Mouse (Mus musculus): Measurements from ENCODE around the gene Gm11634. TPM values are rescaled to one million over a fixed set of nuclear protein-coding genes. Genes with fewer than 3 reads are reported as not detected.
A peak's percentile ranks its signal among the peaks of the same experiment; 100 is the strongest.
"Not testable (repeated sequence)": the region's sequence is repeated elsewhere in the genome, so short reads cannot be mapped to it uniquely, and the experiment has no call there.

The Gm11634 gene
- polyA plus RNA-seq, 1 experiment from 2014 or later: not detected

GRCm38 (mm10) chr11:101585805-101586204 lies 13.3 kb downstream of the Gm11634 start:
- WGBS: 81% methylated on average over 4 of the region's 4 CpGs
- H3K4me3 ChIP-seq: no peak overlapping the region

GRCm38 (mm10) chr11:101585031-101585430 lies 14.0 kb downstream of the Gm11634 start:
- not testable (repeated sequence) for H3K9me3 ChIP-seq; H3K4me2 ChIP-seq; H3K9ac ChIP-seq; H3K4me1 ChIP-seq; H3K4me3 ChIP-seq; ATAC-seq (ENCODE audit: insufficient number of reproducible peaks, insufficient read depth, low FRiP score, low TSS enrichment, low read depth); H3K27me3 ChIP-seq; H3K27ac ChIP-seq
- 100% methylated on average over 1 of the region's 1 CpGs for whole genome bisulfite sequencing
- H3K36me3 ChIP-seq: peaks cover 18% of the 10 kb centered on the region

More at GRCm38 (mm10) chr11:101585805-101586204, 13.3 kb downstream of the Gm11634 start:
- H3K4me2 ChIP-seq: no peak overlapping the region
- no peak for ATAC-seq (ENCODE audit: insufficient number of reproducible peaks, insufficient read depth, low FRiP score, low TSS enrichment, low read depth)
- no peaks in the 10 kb centered on the region for H3K9me3 ChIP-seq
- peaks cover 8% of the 10 kb centered on the region for H3K4me1 ChIP-seq
- H3K27ac ChIP-seq: no peak overlapping the region
- no peak overlapping the region for H3K9ac ChIP-seq
- H3K27me3 ChIP-seq: no peaks in the 10 kb centered on the region
- H3K36me3 ChIP-seq: peaks cover 11% of the 10 kb centered on the region

- Histone ChIP-seq H3K9ac (no peak overlapping the region), H3K27ac (no peak overlapping the region), H3K4me2 (no peak overlapping the region), H3K4me1 (peaks cover 8% of the 10 kb centered on the region), H3K9me3 (no peaks in the 10 kb centered on the region), H3K36me3 (peaks cover 33% of the 10 kb centered on the region), H3K4me3 (no peak overlapping the region), H3K27me3 (no peaks in the 10 kb centered on the region)
- ATAC-seq (ENCODE audit: insufficient number of reproducible peaks, insufficient read depth, low FRiP score, low TSS enrichment, low read depth): no peak
- WGBS: 90% methylated on average over 2 of the region's 2 CpGs
These were observed 15.9 kb downstream of the Gm11634 start for GRCm38 (mm10) chr11:101583205-101583604.

GRCm38 (mm10) chr11:101582054-101583035 lies 16.7 kb downstream of the Gm11634 start, which contains the start of gene Tmem106a:
Tmem106a (plus strand) TSS chr11:101582242.
- 19% methylated on average over 30 of the region's 31 CpGs for WGBS
- peak within 1 kb of the TSS; percentile 70 for H3K9ac ChIP-seq
- H3K27me3 ChIP-seq: no peaks in the 10 kb centered on the region
- peak within 1 kb of the TSS; percentile 43 for H3K4me3 ChIP-seq
- H3K4me1 ChIP-seq: peaks cover 8% of the 10 kb centered on the region
- H3K27ac ChIP-seq: 0 out of 2 replicates have a peak within 1 kb of the TSS, but pooled peaks have one; percentile 7
- no peak for ATAC-seq (ENCODE audit: insufficient number of reproducible peaks, insufficient read depth, low FRiP score, low TSS enrichment, low read depth)
- peak within 1 kb of the TSS; percentile 60 for H3K4me2 ChIP-seq
- no peaks in the 10 kb centered on the region for H3K9me3 ChIP-seq
- H3K36me3 ChIP-seq: peaks cover 42% of the 10 kb centered on the region

GRCm38 (mm10) chr11:101581081-101581764 lies 17.8 kb downstream of the Gm11634 start:
- 70% methylated on average over 6 of the region's 6 CpGs for WGBS
- peaks cover 50% of the 10 kb centered on the region for H3K36me3 ChIP-seq

GRCm38 (mm10) chr11:101576116-101576515 lies 22.9 kb downstream of the Gm11634 start:
- Histone ChIP-seq H3K36me3 (peaks cover 96% of the 10 kb centered on the region), H3K27ac (no peak overlapping the region), H3K9ac (no peak overlapping the region), H3K27me3 (no peaks in the 10 kb centered on the region), H3K4me2 (no peak overlapping the region), H3K9me3 (no peaks in the 10 kb centered on the region), H3K4me3 (no peak overlapping the region), H3K4me1 (no peaks in the 10 kb centered on the region)
- no peak for ATAC-seq (ENCODE audit: insufficient number of reproducible peaks, insufficient read depth, low FRiP score, low TSS enrichment, low read depth)
- WGBS: 79% methylated on average over 6 of the region's 6 CpGs

More at GRCm38 (mm10) chr11:101581081-101581764, 17.8 kb downstream of the Gm11634 start:
- no peaks in the 10 kb centered on the region for H3K9me3 ChIP-seq
- no peak overlapping the region for H3K27ac ChIP-seq
- no peak overlapping the region for H3K4me2 ChIP-seq
- H3K4me3 ChIP-seq: no peak overlapping the region
- H3K9ac ChIP-seq: no peak overlapping the region
- H3K27me3 ChIP-seq: no peaks in the 10 kb centered on the region
- peaks cover 8% of the 10 kb centered on the region for H3K4me1 ChIP-seq
- ATAC-seq (ENCODE audit: insufficient number of reproducible peaks, insufficient read depth, low FRiP score, low TSS enrichment, low read depth): no peak

- WGBS: 92% methylated on average over 3 of the region's 3 CpGs
- H3K36me3 ChIP-seq: peaks cover 89% of the 10 kb centered on the region
- H3K27ac ChIP-seq: no peak overlapping the region
- no peak overlapping the region for H3K4me2 ChIP-seq
- no peaks in the 10 kb centered on the region for H3K9me3 ChIP-seq
- ATAC-seq (ENCODE audit: insufficient number of reproducible peaks, insufficient read depth, low FRiP score, low TSS enrichment, low read depth): no peak
- H3K9ac ChIP-seq: no peak overlapping the region
- H3K4me3 ChIP-seq: no peak overlapping the region
- no peaks in the 10 kb centered on the region for H3K4me1 ChIP-seq
- no peaks in the 10 kb centered on the region for H3K27me3 ChIP-seq
These were observed 30.6 kb downstream of the Gm11634 start for GRCm38 (mm10) chr11:101568421-101568820.

GRCm38 (mm10) chr11:101562391-101562790 lies 36.7 kb downstream of the Gm11634 start:
- Histone ChIP-seq H3K9me3 (no peaks in the 10 kb centered on the region), H3K4me1 (no peaks in the 10 kb centered on the region), H3K36me3 (peaks cover 78% of the 10 kb centered on the region), H3K4me2 (no peak overlapping the region), H3K27ac (no peak overlapping the region), H3K27me3 (no peaks in the 10 kb centered on the region), H3K4me3 (no peak overlapping the region), H3K9ac (no peak overlapping the region)
- WGBS: 38% methylated on average over 5 of the region's 5 CpGs
- ATAC-seq (ENCODE audit: insufficient number of reproducible peaks, insufficient read depth, low FRiP score, low TSS enrichment, low read depth): no peak

- Histone ChIP-seq H3K9me3 (no peaks in the 10 kb centered on the region), H3K4me2 (no peak overlapping the region), H3K36me3 (peaks cover 53% of the 10 kb centered on the region), H3K4me3 (no peak overlapping the region), H3K4me1 (peaks cover 14% of the 10 kb centered on the region), H3K27ac (no peak overlapping the region), H3K27me3 (no peaks in the 10 kb centered on the region), H3K9ac (no peak overlapping the region)
- ATAC-seq (ENCODE audit: insufficient number of reproducible peaks, insufficient read depth, low FRiP score, low TSS enrichment, low read depth): no peak
- WGBS: 84% methylated on average over 2 of the region's 2 CpGs
These were observed 42.1 kb downstream of the Gm11634 start for GRCm38 (mm10) chr11:101556954-101557353.

- no peak for ATAC-seq (ENCODE audit: insufficient number of reproducible peaks, insufficient read depth, low FRiP score, low TSS enrichment, low read depth)
- Histone ChIP-seq H3K27ac (no peak overlapping the region), H3K4me1 (peaks cover 14% of the 10 kb centered on the region), H3K36me3 (peaks cover 52% of the 10 kb centered on the region), H3K4me3 (no peak overlapping the region), H3K9me3 (no peaks in the 10 kb centered on the region), H3K27me3 (no peaks in the 10 kb centered on the region), H3K9ac (no peak overlapping the region), H3K4me2 (no peak overlapping the region)
- 90% methylated on average over 7 of the region's 7 CpGs for WGBS
These were observed 42.5 kb downstream of the Gm11634 start for GRCm38 (mm10) chr11:101556541-101556940.

GRCm38 (mm10) chr11:101553354-101553930 lies 45.6 kb downstream of the Gm11634 start:
- 12% methylated on average over 8 of the region's 8 CpGs for WGBS
- Histone ChIP-seq H3K4me2 (peak overlapping the region; percentile 65), H3K36me3 (peaks cover 28% of the 10 kb centered on the region), H3K4me3 (peak overlapping the region; percentile 82), H3K27me3 (no peaks in the 10 kb centered on the region), H3K9me3 (no peaks in the 10 kb centered on the region), H3K27ac (peak overlapping the region; percentile 90; the same call in 1 of the 2 replicates), H3K4me1 (peaks cover 24% of the 10 kb centered on the region), H3K9ac (peak overlapping the region; percentile 89)
- ATAC-seq (ENCODE audit: insufficient number of reproducible peaks, insufficient read depth, low FRiP score, low TSS enrichment, low read depth): no peak
